Mouse (Mus musculus) liver, adult 2 months (tissue): ENCODE measurements at regions not wholly inside any gene's neighbourhood (a gene's known extent, or its start where the extent isn't known, plus 50 kb on each side); places are given as distances from the start of the nearest gene placed in this dataset.
"Not testable (repeated sequence)": the region's sequence is repeated elsewhere in the genome, so short reads cannot be mapped to it uniquely, and the experiment has no call there.

Source experiments
- DNase-seq: peaks from one replicate; pipeline ENCODE4 v3.0.0-alpha.2; 2011; ENCODE audit warnings: low read depth, low spot score; ENCODE audit errors: extremely low read depth
- H3K27ac ChIP-seq: fragments of 200-500 bp; replicated peaks from 2 replicates; pipeline ENCODE4 v1.5.1; 2012; ENCODE audit warnings: low read depth, mild to moderate bottlenecking, control low read depth, inconsistent platforms, low read length; ENCODE audit not compliant: insufficient read depth
- H3K27me3 ChIP-seq: fragments of 200-500 bp; 2 replicates; pipeline ENCODE4 v1.6.1; 2012; ENCODE audit warnings: mild to moderate bottlenecking, moderate library complexity, low read length, inconsistent platforms; ENCODE audit not compliant: control insufficient read depth, insufficient read depth
- H3K36me3 ChIP-seq: fragments of 200-500 bp; 2 replicates; pipeline ENCODE4 v1.6.1; 2012; ENCODE audit warnings: low read length, inconsistent platforms; ENCODE audit not compliant: control insufficient read depth, insufficient read depth
- H3K4me1 ChIP-seq: fragments of 200-500 bp; 2 replicates; pipeline ENCODE4 v1.6.1; 2011; ENCODE audit warnings: low read length; ENCODE audit not compliant: control insufficient read depth, insufficient read depth
- H3K4me3 ChIP-seq: fragments of 200-500 bp; 2 replicates; pipeline ENCODE4 v1.5.1; 2011; ENCODE audit warnings: low read depth, mild to moderate bottlenecking, control low read depth, low read length, moderate library complexity; ENCODE audit not compliant: insufficient read depth
- H3K79me2 ChIP-seq: fragments of 200-500 bp; 2 replicates; pipeline ENCODE4 v1.6.1; 2012; ENCODE audit warnings: inconsistent platforms, mild to moderate bottlenecking, low read length, moderate library complexity; ENCODE audit not compliant: control insufficient read depth, insufficient read depth
- H3K9ac ChIP-seq: fragments of 200-500 bp; 2 replicates; pipeline ENCODE4 v1.6.1; 2012; ENCODE audit warnings: low read depth, mild to moderate bottlenecking, control low read depth, inconsistent platforms, low read length
- CTCF ChIP-seq: fragments of 200-500 bp; IDR thresholded peaks from 2 replicates; pipeline ENCODE4 v1.5.1; 2011; ENCODE audit warnings: low read depth, low read length, control low read depth
- POLR2A ChIP-seq: fragments of 200-500 bp; IDR thresholded peaks from 2 replicates; pipeline ENCODE4 v1.6.1; 2011; ENCODE audit warnings: low read length, control low read depth; ENCODE audit not compliant: insufficient read depth; ENCODE audit errors: extremely low read depth
- WGBS: fragments of 180-500 bp; shearing (Covaris S2); methylation state at CpG from one replicate; pipeline ENCODE4 v1.1.7; 2018; 5-methylcytosine and 5-hydroxymethylcytosine counted together

- Histone ChIP-seq H3K4me3 (no peak overlapping the region), H3K9ac (no peak overlapping the region), H3K36me3 (no peaks in the 10 kb centered on the region), H3K27ac (no peak overlapping the region), H3K79me2 (no peaks in the 10 kb centered on the region), H3K4me1 (no peaks in the 10 kb centered on the region), H3K27me3 (no peaks in the 10 kb centered on the region)
- no peak for DNase-seq
- TF ChIP-seq CTCF (no peak), POLR2A (no peak)
- 83% methylated on average over 4 of the region's 4 CpGs for WGBS
These were observed 299.0 kb downstream of the Gm8797 start for GRCm38 (mm10) chr3:6049472-6050045.

GRCm38 (mm10) chr3:6051901-6052300 is 301.3 kb downstream of the Gm8797 start:
- Histone ChIP-seq H3K27ac (no peak overlapping the region), H3K36me3 (no peaks in the 10 kb centered on the region), H3K27me3 (no peaks in the 10 kb centered on the region), H3K79me2 (no peaks in the 10 kb centered on the region), H3K4me1 (no peaks in the 10 kb centered on the region), H3K9ac (no peak overlapping the region), H3K4me3 (no peak overlapping the region)
- 65% methylated on average over 2 of the region's 2 CpGs for WGBS
- TF ChIP-seq POLR2A, result no peak
- no peak for TF ChIP-seq CTCF
- DNase-seq, result no peak

DNA sequence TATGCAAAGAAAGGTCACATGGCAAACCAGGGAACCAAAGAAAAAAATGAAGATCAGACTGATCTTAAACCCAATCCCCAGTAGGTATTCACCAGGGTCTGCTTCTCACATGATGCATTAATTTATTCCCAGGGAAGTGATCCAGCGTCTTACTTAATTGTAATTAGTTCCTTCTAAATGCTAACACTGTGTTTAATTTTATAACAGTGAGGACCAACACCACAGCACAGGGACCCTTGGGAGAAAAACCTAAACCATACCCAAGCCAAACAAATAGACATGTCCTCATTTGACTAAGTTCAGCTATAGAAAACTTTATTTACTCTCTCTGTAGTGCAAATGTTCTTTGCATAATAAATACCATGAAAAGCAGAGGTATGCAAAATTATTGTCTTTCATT is 333.2 kb downstream of the Gm8797 start:
- Histone ChIP-seq H3K27me3 (no peaks in the 10 kb centered on the region), H3K36me3 (no peaks in the 10 kb centered on the region), H3K27ac (no peak overlapping the region), H3K79me2 (no peaks in the 10 kb centered on the region), H3K4me3 (no peak overlapping the region), H3K4me1 (no peaks in the 10 kb centered on the region), H3K9ac (no peak overlapping the region)
- no peak for DNase-seq
- TF ChIP-seq POLR2A, result no peak
- WGBS, result 76% methylated on average over 1 of the region's 1 CpGs

DNA sequence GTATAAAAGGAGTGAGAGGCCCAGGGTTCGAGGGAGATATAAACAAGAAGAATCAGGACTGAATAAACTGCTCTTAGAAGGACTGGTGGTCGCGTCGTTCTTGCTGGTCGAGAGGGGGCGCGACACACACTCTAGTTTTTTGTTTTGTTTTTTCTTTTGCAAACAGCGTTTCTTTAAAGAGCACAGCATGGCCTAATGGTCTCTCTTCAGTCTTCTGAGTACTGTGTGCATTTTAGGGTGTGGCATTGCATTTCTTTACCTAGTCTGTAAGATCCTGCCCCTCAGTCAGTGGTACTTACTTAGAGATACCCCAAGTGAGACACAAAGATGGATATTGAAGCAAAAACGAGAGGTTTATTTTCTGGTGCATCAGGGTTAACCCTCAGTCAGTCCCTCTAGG is 336.7 kb downstream of the Gm8797 start:
- DNase-seq, result no peak
- no peak overlapping the region for H3K9ac ChIP-seq
- TF ChIP-seq POLR2A (no peak), CTCF (no peak)
- no peaks in the 10 kb centered on the region for H3K4me1 ChIP-seq
- no peaks in the 10 kb centered on the region for H3K36me3 ChIP-seq
- 66% methylated on average over 9 of the region's 9 CpGs for WGBS
- no peak overlapping the region for H3K27ac ChIP-seq
- no peaks in the 10 kb centered on the region for H3K79me2 ChIP-seq
- no peak overlapping the region for H3K4me3 ChIP-seq
- H3K27me3 ChIP-seq, result no peaks in the 10 kb centered on the region

DNA sequence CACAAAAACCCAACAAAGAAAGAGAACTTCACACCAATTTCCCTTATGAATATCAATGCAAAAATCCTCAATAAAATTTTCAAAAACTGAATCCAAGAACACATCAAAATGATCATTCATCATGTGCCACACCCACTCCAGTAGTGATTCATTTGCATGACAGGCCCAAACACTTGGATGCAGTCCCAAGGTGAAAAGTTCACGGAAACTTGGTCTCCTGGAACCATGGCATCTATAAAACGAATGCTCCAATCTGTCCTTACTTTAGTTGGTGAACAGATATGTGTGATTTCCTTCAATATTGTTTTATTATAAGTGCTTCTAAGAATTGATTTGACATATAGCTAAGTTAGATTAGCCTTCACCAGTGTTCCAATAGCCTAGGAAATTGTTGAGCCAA is 343.3 kb downstream of the Gm8797 start:
- Histone ChIP-seq H3K27ac (no peak overlapping the region), H3K4me1 (no peaks in the 10 kb centered on the region), H3K9ac (no peak overlapping the region), H3K36me3 (no peaks in the 10 kb centered on the region), H3K27me3 (no peaks in the 10 kb centered on the region), H3K79me2 (no peaks in the 10 kb centered on the region), H3K4me3 (no peak overlapping the region)
- no peak for DNase-seq
- TF ChIP-seq CTCF (no peak), POLR2A (no peak)
- WGBS, result 71% methylated on average over 2 of the region's 2 CpGs

DNA sequence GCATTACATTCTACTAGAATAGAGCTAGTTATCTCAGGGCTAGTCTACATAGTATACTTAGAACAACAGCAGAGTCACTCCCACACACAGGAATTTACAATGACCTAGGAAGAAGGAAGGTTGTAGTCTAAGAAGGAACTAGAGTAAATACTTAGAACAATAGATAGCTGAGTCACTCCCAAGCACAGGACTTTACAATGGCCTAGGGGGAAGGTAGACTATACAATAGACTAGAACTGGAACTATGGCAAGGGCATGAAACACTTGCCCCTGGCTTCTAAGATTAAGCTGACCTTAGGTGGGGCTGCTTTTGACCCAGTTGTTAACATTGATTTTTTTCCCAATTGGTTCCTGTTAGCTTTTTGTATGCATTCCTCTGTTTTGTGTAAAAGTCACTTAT is 343.8 kb downstream of the Gm8797 start:
- not testable (repeated sequence) for H3K27me3 ChIP-seq, DNase-seq, H3K9ac ChIP-seq, H3K4me1 ChIP-seq, H3K79me2 ChIP-seq, H3K27ac ChIP-seq, H3K4me3 ChIP-seq, H3K36me3 ChIP-seq
